Mouse (Mus musculus) midbrain, embryonic 10.5 days (tissue): ENCODE measurements around the gene D430042O09Rik. TPM values are rescaled to one million over a fixed set of nuclear protein-coding genes. Genes with fewer than 3 reads are reported as not detected.

Experiments
- DNase-seq: peaks from one replicate; pipeline ENCODE4 v3.0.0-alpha.2; 2017; ENCODE audit warnings: low spot score
- H3K27ac ChIP-seq: fragments of 300-500 bp; sonication (generic); replicated peaks from 2 replicates; pipeline ENCODE4 v1.5.1; 2016; ENCODE audit warnings: mild to moderate bottlenecking
- H3K27me3 ChIP-seq: fragments of 300-500 bp; sonication (generic); 2 replicates; pipeline ENCODE4 v1.6.1; 2016; ENCODE audit warnings: low read depth, mild to moderate bottlenecking; ENCODE audit not compliant: poor library complexity, severe bottlenecking
- H3K36me3 ChIP-seq: fragments of 300-500 bp; sonication (generic); 2 replicates; pipeline ENCODE4 v1.6.1; 2016; ENCODE audit warnings: mild to moderate bottlenecking, moderate library complexity
- H3K4me1 ChIP-seq: fragments of 300-500 bp; sonication (generic); 2 replicates; pipeline ENCODE4 v1.6.1; 2016
- H3K4me3 ChIP-seq: fragments of 300-500 bp; sonication (generic); 2 replicates; pipeline ENCODE4 v1.5.1; 2016; ENCODE audit warnings: mild to moderate bottlenecking, moderate library complexity
- H3K9me3 ChIP-seq: fragments of 300-500 bp; sonication (generic); replicated peaks from 2 replicates; pipeline ENCODE4 v1.6.1; 2016; ENCODE audit warnings: mild to moderate bottlenecking
- WGBS: fragments of 180-500 bp; shearing (Covaris S2); methylation state at CpG from one replicate; pipeline ENCODE4 v1.1.7; 2016; 5-methylcytosine and 5-hydroxymethylcytosine counted together
- polyA plus RNA-seq: library from polyadenylated mRNA; unstranded; fragments of >200 nt; fragmentation: Nextera tagmentation; extraction: Ambion mirVana; gene quantifications from 2 replicates; pipeline ENCODE4 v1.2.1, GENCODE M21; 2016

D430042O09Rik gene
- polyA plus RNA-seq, 1 experiment from 2014 or later = 8.8 TPM

GRCm38 (mm10) chr7:125714803-125715202 is 7.1 kb downstream of the D430042O09Rik start:
- Histone ChIP-seq H3K4me1 (no peaks in the 10 kb centered on the region), H3K36me3 (peaks cover 5% of the 10 kb centered on the region; the same call in 1 of the 2 replicates), H3K4me3 (no peak overlapping the region), H3K9me3 (no peaks in the 10 kb centered on the region), H3K27me3 (no peaks in the 10 kb centered on the region), H3K27ac (no peak overlapping the region)
- WGBS = 89% methylated on average over 3 of the region's 3 CpGs
- no peak for DNase-seq

- H3K27me3 ChIP-seq = no peaks in the 10 kb centered on the region
- H3K9me3 ChIP-seq = no peaks in the 10 kb centered on the region
- no peak for DNase-seq
- no peak overlapping the region for H3K4me3 ChIP-seq
- H3K27ac ChIP-seq = no peak overlapping the region
- 0 out of 2 replicates have a peak, but pooled peaks cover 5% of the 10 kb centered on the region for H3K36me3 ChIP-seq
- no peaks in the 10 kb centered on the region for H3K4me1 ChIP-seq
- 65% methylated on average over 2 of the region's 2 CpGs for WGBS
Observed at GRCm38 (mm10) chr7:125716724-125717123, 9.0 kb downstream of the D430042O09Rik start.

- Histone ChIP-seq H3K27me3 (no peaks in the 10 kb centered on the region), H3K36me3 (0 out of 2 replicates have a peak, but pooled peaks cover 5% of the 10 kb centered on the region), H3K4me3 (no peak overlapping the region), H3K4me1 (no peaks in the 10 kb centered on the region), H3K27ac (no peak overlapping the region), H3K9me3 (no peaks in the 10 kb centered on the region)
- no peak for DNase-seq
Observed at GRCm38 (mm10) chr7:125717612-125718011, 9.9 kb downstream of the D430042O09Rik start.

DNA sequence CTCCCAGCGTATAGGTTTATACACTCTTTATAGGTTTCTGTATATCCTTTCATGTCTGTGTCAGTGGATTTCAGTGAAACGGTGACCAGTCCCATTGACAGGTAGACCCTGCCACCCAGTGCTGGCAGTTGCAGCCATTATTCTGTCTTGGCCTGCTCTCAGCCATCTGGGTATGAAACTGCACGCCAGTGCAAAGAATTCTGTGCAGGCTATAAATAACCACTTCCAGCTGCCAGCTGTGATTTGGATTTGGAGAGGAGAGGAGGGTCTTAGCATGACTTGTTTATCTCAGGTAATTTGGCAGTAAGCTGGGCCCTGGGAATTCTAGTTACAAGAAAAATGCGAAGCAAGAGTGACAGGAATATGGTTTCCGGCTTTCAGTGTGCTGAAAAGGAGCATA is 12.7 kb downstream of the D430042O09Rik start:
- 92% methylated on average over 5 of the region's 5 CpGs for WGBS
- H3K27me3 ChIP-seq = no peaks in the 10 kb centered on the region
- H3K27ac ChIP-seq = no peak overlapping the region
- DNase-seq = no peak
- H3K36me3 ChIP-seq = no peaks in the 10 kb centered on the region
- H3K9me3 ChIP-seq = no peaks in the 10 kb centered on the region
- no peaks in the 10 kb centered on the region for H3K4me1 ChIP-seq
- no peak overlapping the region for H3K4me3 ChIP-seq

DNA sequence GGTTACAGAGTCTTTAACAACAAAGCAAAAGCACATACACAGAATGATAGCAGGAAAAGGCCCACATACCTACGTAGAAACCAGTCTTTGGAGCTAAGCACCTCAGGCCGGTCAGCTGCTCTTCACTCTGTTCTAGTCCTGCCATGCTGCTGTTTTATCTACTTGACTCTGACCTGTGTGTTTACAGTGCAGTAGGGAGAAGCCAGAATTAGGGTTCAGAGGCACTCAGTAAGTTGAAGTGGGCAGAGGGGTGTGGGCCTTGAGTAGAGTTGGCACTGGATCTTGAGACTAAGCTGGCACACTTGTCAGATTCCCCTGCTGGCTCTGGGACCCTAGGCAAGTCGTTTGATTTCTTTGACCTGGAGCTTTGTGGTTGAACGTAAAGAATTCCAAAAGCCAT is 13.3 kb downstream of the D430042O09Rik start:
- Histone ChIP-seq H3K4me3 (no peak overlapping the region), H3K27me3 (no peaks in the 10 kb centered on the region), H3K27ac (no peak overlapping the region), H3K36me3 (no peaks in the 10 kb centered on the region), H3K9me3 (no peaks in the 10 kb centered on the region), H3K4me1 (no peaks in the 10 kb centered on the region)
- 87% methylated on average over 4 of the region's 4 CpGs for WGBS
- no peak for DNase-seq

GRCm38 (mm10) chr7:125722127-125722526 is 14.4 kb downstream of the D430042O09Rik start:
- no peaks in the 10 kb centered on the region for H3K36me3 ChIP-seq
- H3K4me1 ChIP-seq = no peaks in the 10 kb centered on the region
- no peak overlapping the region for H3K27ac ChIP-seq
- H3K4me3 ChIP-seq = no peak overlapping the region
- no peaks in the 10 kb centered on the region for H3K9me3 ChIP-seq
- no peak for DNase-seq
- no peaks in the 10 kb centered on the region for H3K27me3 ChIP-seq

- DNase-seq = no peak
- Histone ChIP-seq H3K27me3 (no peaks in the 10 kb centered on the region), H3K4me1 (no peaks in the 10 kb centered on the region), H3K4me3 (no peak overlapping the region), H3K36me3 (no peaks in the 10 kb centered on the region), H3K27ac (no peak overlapping the region), H3K9me3 (no peaks in the 10 kb centered on the region)
- WGBS = 64% methylated on average over 5 of the region's 5 CpGs
Observed at GRCm38 (mm10) chr7:125723189-125723972, 15.7 kb downstream of the D430042O09Rik start.

GRCm38 (mm10) chr7:125731679-125732078 is 24.0 kb downstream of the D430042O09Rik start:
- DNase-seq = no peak
- H3K4me1 ChIP-seq = 0 out of 2 replicates have a peak, but pooled peaks cover 3% of the 10 kb centered on the region
- no peaks in the 10 kb centered on the region for H3K9me3 ChIP-seq
- H3K27me3 ChIP-seq = no peaks in the 10 kb centered on the region
- no peak overlapping the region for H3K27ac ChIP-seq
- H3K36me3 ChIP-seq = no peaks in the 10 kb centered on the region
- no peak overlapping the region for H3K4me3 ChIP-seq

DNA sequence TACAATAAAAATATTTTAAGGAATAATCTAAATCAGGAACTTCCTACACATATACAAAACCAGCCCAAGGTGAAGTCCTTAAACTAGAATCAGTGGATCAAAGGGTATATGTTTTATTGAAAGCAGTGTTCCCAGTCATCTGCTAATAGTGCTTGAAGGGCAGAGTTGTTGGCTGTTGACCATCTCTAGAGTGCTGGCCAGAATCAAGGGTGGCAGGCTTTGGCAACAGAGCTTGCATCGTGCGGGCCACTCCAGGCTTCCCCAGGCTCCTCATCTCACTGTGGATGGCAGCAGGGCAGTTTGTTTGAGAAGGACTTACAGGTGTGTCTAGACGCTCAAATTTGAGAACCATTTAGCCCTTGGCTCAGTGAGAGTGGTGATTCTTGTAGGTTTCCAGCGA is 26.1 kb downstream of the D430042O09Rik start:
- Histone ChIP-seq H3K9me3 (no peaks in the 10 kb centered on the region), H3K27ac (no peak overlapping the region), H3K4me1 (0 out of 2 replicates have a peak, but pooled peaks cover 3% of the 10 kb centered on the region), H3K27me3 (no peaks in the 10 kb centered on the region), H3K36me3 (no peaks in the 10 kb centered on the region), H3K4me3 (no peak overlapping the region)
- DNase-seq = no peak
- WGBS = 94% methylated on average over 4 of the region's 4 CpGs

DNA sequence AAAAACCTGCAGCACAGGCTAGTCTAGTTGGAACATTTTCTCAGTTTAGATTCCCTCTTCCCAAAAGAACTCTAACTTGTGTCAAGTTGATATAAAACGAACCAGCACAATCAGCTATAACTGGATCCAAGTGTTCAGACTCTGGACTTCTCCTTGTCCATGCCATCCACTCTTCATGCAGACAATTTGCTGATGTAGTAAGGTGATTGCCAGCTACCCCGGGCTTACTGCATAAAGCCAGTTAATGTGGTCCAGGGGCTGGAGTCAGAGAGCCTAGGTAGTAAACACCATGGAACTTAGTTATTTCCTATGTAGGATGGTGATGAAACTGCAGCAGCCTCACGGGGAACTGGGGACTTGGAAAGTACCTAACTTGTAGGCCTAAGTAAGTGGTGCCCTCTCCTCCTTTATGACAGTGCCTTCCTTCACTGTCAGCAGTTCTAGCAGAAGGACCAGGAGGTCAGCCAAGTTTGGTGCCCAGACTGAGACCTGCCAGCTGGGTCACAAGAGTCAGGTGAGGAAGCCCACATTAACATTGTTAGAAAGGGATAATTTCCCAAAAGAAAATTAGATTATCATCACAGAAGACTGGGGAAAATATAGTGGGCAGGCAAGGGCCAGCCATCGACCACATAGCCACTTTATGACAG is 28.8 kb downstream of the D430042O09Rik start:
- 87% methylated on average over 4 of the region's 4 CpGs for WGBS

GRCm38 (mm10) chr7:125740521-125740920 is 32.8 kb downstream of the D430042O09Rik start:
- Histone ChIP-seq H3K4me1 (no peaks in the 10 kb centered on the region), H3K27me3 (no peaks in the 10 kb centered on the region)
- 83% methylated on average over 2 of the region's 2 CpGs for WGBS

More for the DNA sequence above, 28.8 kb downstream of the D430042O09Rik start:
- 0 out of 2 replicates have a peak, but pooled peaks cover 3% of the 10 kb centered on the region for H3K4me1 ChIP-seq
- no peaks in the 10 kb centered on the region for H3K9me3 ChIP-seq
- no peaks in the 10 kb centered on the region for H3K36me3 ChIP-seq
- H3K27ac ChIP-seq = no peak overlapping the region
- no peak overlapping the region for H3K4me3 ChIP-seq
- no peaks in the 10 kb centered on the region for H3K27me3 ChIP-seq
- no peak for DNase-seq

GRCm38 (mm10) chr7:125741271-125741703 is 33.6 kb downstream of the D430042O09Rik start:
- 55% methylated on average over 1 of the region's 1 CpGs for WGBS
- H3K9me3 ChIP-seq = no peaks in the 10 kb centered on the region
- H3K4me3 ChIP-seq = no peak overlapping the region
- no peak overlapping the region for H3K27ac ChIP-seq
- DNase-seq = no peak
- no peaks in the 10 kb centered on the region for H3K36me3 ChIP-seq
- H3K4me1 ChIP-seq = no peaks in the 10 kb centered on the region
- H3K27me3 ChIP-seq = no peaks in the 10 kb centered on the region

More at GRCm38 (mm10) chr7:125740521-125740920, 32.8 kb downstream of the D430042O09Rik start:
- Histone ChIP-seq H3K9me3 (no peaks in the 10 kb centered on the region), H3K27ac (no peak overlapping the region), H3K4me3 (no peak overlapping the region), H3K36me3 (no peaks in the 10 kb centered on the region)
- no peak for DNase-seq

DNA sequence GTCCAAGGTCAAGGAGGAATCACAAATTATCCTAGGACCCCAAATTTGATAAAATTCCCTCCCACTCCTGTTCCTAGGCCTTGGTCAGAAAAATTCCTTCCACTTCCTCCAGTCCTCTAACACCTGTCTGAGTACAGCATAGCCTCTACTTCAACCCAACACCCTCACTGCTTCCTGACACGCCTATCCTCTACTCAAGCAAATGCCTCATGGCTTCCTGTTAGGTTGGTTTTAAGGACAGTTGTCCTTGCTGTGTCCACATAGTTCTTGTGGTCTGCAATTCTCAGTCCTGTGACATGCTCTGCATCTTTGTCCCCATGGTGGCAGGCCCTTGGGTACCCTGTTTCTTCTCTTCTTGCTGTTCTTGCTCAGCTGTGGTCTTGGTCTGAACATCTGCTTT is 37.1 kb downstream of the D430042O09Rik start:
- 82% methylated on average over 1 of the region's 1 CpGs for WGBS
- no peaks in the 10 kb centered on the region for H3K9me3 ChIP-seq
- H3K27me3 ChIP-seq = no peaks in the 10 kb centered on the region
- no peaks in the 10 kb centered on the region for H3K36me3 ChIP-seq
- no peak for DNase-seq
- H3K4me3 ChIP-seq = no peak overlapping the region
- no peaks in the 10 kb centered on the region for H3K4me1 ChIP-seq
- H3K27ac ChIP-seq = no peak overlapping the region
